Comparison of ENCODE assay signal across 12 mouse cellular contexts in the genomic region with DNA sequence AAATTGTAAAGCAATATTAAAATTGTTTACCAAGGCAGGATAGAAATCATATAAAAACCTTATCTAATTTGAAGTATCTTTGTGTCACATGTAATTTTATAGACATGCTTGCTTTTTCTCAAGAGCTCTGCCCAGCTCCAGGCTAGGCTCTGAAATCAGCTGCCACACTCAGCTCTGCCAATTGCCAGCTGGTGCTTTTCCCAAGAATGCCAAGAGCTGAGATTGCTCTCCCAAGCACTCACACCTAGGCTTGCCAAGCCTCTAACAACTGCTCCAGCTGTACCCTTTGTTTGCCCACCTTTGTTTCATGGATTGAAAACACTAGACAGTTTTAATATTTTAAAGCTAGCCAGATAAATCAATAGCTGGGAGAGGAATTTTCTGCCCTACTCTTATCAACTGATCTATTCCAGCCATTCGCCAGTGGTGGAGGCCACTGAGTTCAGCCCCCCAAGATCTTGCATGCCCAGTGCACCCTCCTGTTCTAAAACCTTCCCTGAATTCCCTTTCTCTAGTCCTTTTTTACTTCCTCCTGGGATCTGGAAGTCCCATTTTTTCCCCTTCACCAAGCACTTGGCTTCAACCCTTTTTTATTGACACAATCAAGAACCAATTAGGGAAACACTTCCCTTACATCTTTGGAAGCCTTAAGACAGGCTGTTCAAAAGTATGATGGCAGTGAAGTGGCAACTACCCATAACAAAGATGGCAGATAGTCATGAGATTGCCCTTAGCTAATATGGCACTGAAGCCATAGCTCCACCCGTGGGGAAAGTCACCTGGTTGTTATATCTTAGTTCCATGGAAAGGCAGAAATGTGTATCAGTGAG.
A peak's percentile ranks its signal among the peaks of the same experiment; 100 is the strongest.
DNase-seq lines count a peak whose midpoint lies in the region; ATAC-seq and TF ChIP-seq lines count a peak whose summit lies in the region.
"Had no signal": no experiment of that assay in that cellular context is flagged by ENCODE, and none has a peak within 500 bp of the region (broad histone marks: within the 10 kb centered on the region; RNA-seq: fewer than 3 reads in every experiment).

No protein-coding gene starts in this region.

- TF ChIP-seq CTCF in forebrain, postnatal 0 days (IDR thresholded peaks at IDR 0.05; ENCODE audit: low read depth) = no peak

- intact Hi-C loops in heart, postnatal 10 days (cut with DNase I) = no loop called here
- intact Hi-C loops in heart, postnatal 25 days (cut with DNase I) = no loop called here

- H3K4me2 ChIP-seq in midbrain, embryonic 15.5 days = no peak overlapping the region
- H3K4me2 ChIP-seq in midbrain, embryonic 11.5 days = no peak overlapping the region
- H3K4me2 ChIP-seq in forebrain, postnatal 0 days (ENCODE audit: low read depth) = no peak overlapping the region
- H3K4me2 ChIP-seq: embryonic facial prominence, embryonic 15.5 days; lung, embryonic 15.5 days; neural tube, embryonic 12.5 days had no signal

- no peak overlapping the region for H3K27ac ChIP-seq in midbrain, embryonic 15.5 days
- H3K27ac ChIP-seq in midbrain, embryonic 11.5 days (ENCODE audit: low read depth, low read length) = no peak overlapping the region
- H3K27ac ChIP-seq in forebrain, postnatal 0 days (ENCODE audit: low read depth, low read length) = no peak overlapping the region
- H3K27ac ChIP-seq: embryonic facial prominence, embryonic 15.5 days; lung, embryonic 15.5 days; neural tube, embryonic 12.5 days had no signal

- no peak overlapping the region for H3K4me3 ChIP-seq in midbrain, embryonic 15.5 days
- no peak overlapping the region for H3K4me3 ChIP-seq in midbrain, embryonic 11.5 days (ENCODE audit: low read depth, low read length)
- H3K4me3 ChIP-seq in forebrain, postnatal 0 days (ENCODE audit: low read depth, low read length) = no peak overlapping the region
- H3K4me3 ChIP-seq: embryonic facial prominence, embryonic 15.5 days; lung, embryonic 15.5 days; neural tube, embryonic 12.5 days had no signal

- no peaks in the 10 kb centered on the region for H3K36me3 ChIP-seq in midbrain, embryonic 15.5 days (replicated peaks)
- H3K36me3 ChIP-seq in midbrain, embryonic 11.5 days (ENCODE audit: control insufficient read depth, insufficient read depth, low read length) = no peaks in the 10 kb centered on the region
- H3K36me3 ChIP-seq in forebrain, postnatal 0 days (ENCODE audit: insufficient read depth) = no peaks in the 10 kb centered on the region
- H3K36me3 ChIP-seq: embryonic facial prominence, embryonic 15.5 days; lung, embryonic 15.5 days; neural tube, embryonic 12.5 days had no signal

- peak; percentile 62; the same call in 1 of the 2 replicates for ATAC-seq in midbrain, embryonic 15.5 days (replicated peaks)
- no peak for ATAC-seq in midbrain, embryonic 11.5 days (ENCODE audit: low FRiP score)
- peak; percentile 91 for ATAC-seq in forebrain, postnatal 0 days

- H3K27me3 ChIP-seq in midbrain, embryonic 15.5 days (replicated peaks) = no peaks in the 10 kb centered on the region
- no peaks in the 10 kb centered on the region for H3K27me3 ChIP-seq in midbrain, embryonic 11.5 days (ENCODE audit: control insufficient read depth, insufficient read depth, low read length)
- no peaks in the 10 kb centered on the region for H3K27me3 ChIP-seq in forebrain, postnatal 0 days (ENCODE audit: insufficient read depth, low read length)
- H3K27me3 ChIP-seq: embryonic facial prominence, embryonic 15.5 days; lung, embryonic 15.5 days; neural tube, embryonic 12.5 days had no signal

- no peak overlapping the region for H3K9ac ChIP-seq in midbrain, embryonic 15.5 days
- H3K9ac ChIP-seq in midbrain, embryonic 11.5 days (ENCODE audit: low read length) = no peak overlapping the region
- H3K9ac ChIP-seq in forebrain, postnatal 0 days = no peak overlapping the region
- H3K9ac ChIP-seq: embryonic facial prominence, embryonic 15.5 days; lung, embryonic 15.5 days; neural tube, embryonic 12.5 days had no signal

- 84% methylated on average over 2 of the region's 2 CpGs for WGBS in midbrain, embryonic 15.5 days
- 76% methylated on average over 2 of the region's 2 CpGs for WGBS in midbrain, embryonic 11.5 days
- 72% methylated on average over 2 of the region's 2 CpGs for WGBS in forebrain, postnatal 0 days

- H3K9me3 ChIP-seq in midbrain, embryonic 15.5 days = no peaks in the 10 kb centered on the region
- H3K9me3 ChIP-seq in midbrain, embryonic 11.5 days (ENCODE audit: control insufficient read depth, low read length) = no peaks in the 10 kb centered on the region
- H3K9me3 ChIP-seq in forebrain, postnatal 0 days (ENCODE audit: low read length) = no peaks in the 10 kb centered on the region
- H3K9me3 ChIP-seq: embryonic facial prominence, embryonic 15.5 days; lung, embryonic 15.5 days; neural tube, embryonic 12.5 days had no signal

- H3K4me1 ChIP-seq in midbrain, embryonic 15.5 days = no peaks in the 10 kb centered on the region
- no peaks in the 10 kb centered on the region for H3K4me1 ChIP-seq in midbrain, embryonic 11.5 days (ENCODE audit: control insufficient read depth, insufficient read depth, low read length)
- H3K4me1 ChIP-seq in forebrain, postnatal 0 days (ENCODE audit: insufficient read depth) = no peaks in the 10 kb centered on the region
- H3K4me1 ChIP-seq: embryonic facial prominence, embryonic 15.5 days; lung, embryonic 15.5 days; neural tube, embryonic 12.5 days had no signal

- DNase-seq in heart, postnatal 10 days = peak; percentile 41 to 46
- no peak for DNase-seq in heart, postnatal 25 days (ENCODE audit: low spot score)
- DNase-seq in midbrain, embryonic 11.5 days (ENCODE audit: low spot score, missing footprints) = no peak
- DNase-seq in forebrain, postnatal 0 days = peak; percentile 70
- peak; percentile 5 for DNase-seq in right cerebral cortex, postnatal 14 days
- no peak for DNase-seq in kidney, adult 8-10 months
- DNase-seq: kidney, adult 9 months; thymus, postnatal 25 days had no signal

Comparison
In these comparisons a context has a peak if more than half of its experiments do, and no peak if none do; other contexts are left out.
1. DNase-seq: peak in heart, postnatal 10 days (2 of 2), forebrain, postnatal 0 days (single experiment) and right cerebral cortex, postnatal 14 days (single experiment); none in heart, postnatal 25 days (single experiment), midbrain, embryonic 11.5 days (single experiment) and kidney, adult 8-10 months (0 of 2).